Mouse (Mus musculus) limb, embryonic 10.5 days (tissue): ENCODE results near the gene Patl2. TPM values are rescaled to one million over a fixed set of nuclear protein-coding genes. Genes with fewer than 3 reads are reported as not detected.

Source experiments
- DNase-seq: peaks from one replicate; pipeline ENCODE4 v3.0.0-alpha.2; 2017; ENCODE audit warnings: low spot score
- H3K27ac ChIP-seq: fragments of 300-500 bp; sonication (generic); 2 replicates; pipeline ENCODE4 v1.5.1; 2016; ENCODE audit warnings: mild to moderate bottlenecking
- H3K27me3 ChIP-seq: fragments of 300-500 bp; sonication (generic); 2 replicates; pipeline ENCODE4 v1.6.1; 2016; ENCODE audit warnings: low read depth, mild to moderate bottlenecking; ENCODE audit not compliant: poor library complexity, severe bottlenecking
- H3K36me3 ChIP-seq: fragments of 300-500 bp; sonication (generic); 2 replicates; pipeline ENCODE4 v1.6.1; 2016; ENCODE audit warnings: mild to moderate bottlenecking, moderate library complexity
- H3K4me1 ChIP-seq: fragments of 300-500 bp; sonication (generic); 2 replicates; pipeline ENCODE4 v1.6.1; 2016
- H3K4me3 ChIP-seq: fragments of 300-500 bp; sonication (generic); 2 replicates; pipeline ENCODE4 v1.5.1; 2016; ENCODE audit warnings: mild to moderate bottlenecking, moderate library complexity
- H3K9me3 ChIP-seq: fragments of 300-500 bp; sonication (generic); replicated peaks from 2 replicates; pipeline ENCODE4 v1.6.1; 2016; ENCODE audit warnings: mild to moderate bottlenecking
- WGBS: fragments of 180-500 bp; shearing (Covaris S2); methylation state at CpG from one replicate; pipeline ENCODE4 v1.1.7; 2016; 5-methylcytosine and 5-hydroxymethylcytosine counted together
- polyA plus RNA-seq: library from polyadenylated mRNA; unstranded; fragments of >200 nt; fragmentation: Nextera tagmentation; extraction: Ambion mirVana; gene quantifications from 2 replicates; pipeline ENCODE4 v1.2.1, GENCODE M21; 2016

The Patl2 gene
- polyA plus RNA-seq, 1 experiment from 2014 or later = not detected

- Histone ChIP-seq H3K9me3 (no peaks in the 10 kb centered on the region), H3K36me3 (peaks cover 11% of the 10 kb centered on the region), H3K27ac (peak overlapping the region; percentile 87; the same call in 1 of the 2 replicates), H3K4me1 (peaks cover 8% of the 10 kb centered on the region; the same call in 1 of the 2 replicates), H3K4me3 (peak overlapping the region; percentile 79), H3K27me3 (no peaks in the 10 kb centered on the region)
- DNase-seq = no peak
- 42% methylated on average over 18 of the region's 18 CpGs for WGBS
These were observed 37.6 kb downstream of the Patl2 start for GRCm38 (mm10) chr2:122148242-122148917.

- Histone ChIP-seq H3K9me3 (no peaks in the 10 kb centered on the region), H3K36me3 (peaks cover 11% of the 10 kb centered on the region), H3K4me1 (peaks cover 8% of the 10 kb centered on the region; the same call in 1 of the 2 replicates), H3K4me3 (peak within 1 kb of the TSS; percentile 79), H3K27ac (peak within 1 kb of the TSS; percentile 87), H3K27me3 (no peaks in the 10 kb centered on the region)
- whole genome bisulfite sequencing = under 1% methylated on average over 40 of the region's 40 CpGs
- DNase-seq = peak; percentile 94
These were observed 38.3 kb downstream of the Patl2 start, which contains the start of gene B2m for GRCm38 (mm10) chr2:122147508-122148241. Gene B2m (plus strand): TSS chr2:122147686.

GRCm38 (mm10) chr2:122146687-122147086 is 39.3 kb downstream of the Patl2 start:
- no peaks in the 10 kb centered on the region for H3K27me3 ChIP-seq
- no peaks in the 10 kb centered on the region for H3K9me3 ChIP-seq
- WGBS = 82% methylated on average over 6 of the region's 6 CpGs
- H3K27ac ChIP-seq = no peak overlapping the region
- no peak overlapping the region for H3K4me3 ChIP-seq
- DNase-seq = no peak
- peaks cover 7% of the 10 kb centered on the region for H3K36me3 ChIP-seq
- peaks cover 8% of the 10 kb centered on the region; the same call in 1 of the 2 replicates for H3K4me1 ChIP-seq

- H3K36me3 ChIP-seq = no peaks in the 10 kb centered on the region
- H3K4me3 ChIP-seq = no peak overlapping the region
- no peak for DNase-seq
- 70% methylated on average over 4 of the region's 4 CpGs for whole genome bisulfite sequencing
- H3K27me3 ChIP-seq = no peaks in the 10 kb centered on the region
- H3K9me3 ChIP-seq = no peaks in the 10 kb centered on the region
- H3K4me1 ChIP-seq = peaks cover 8% of the 10 kb centered on the region; the same call in 1 of the 2 replicates
- H3K27ac ChIP-seq = no peak overlapping the region
These were observed 40.2 kb downstream of the Patl2 start for GRCm38 (mm10) chr2:122145756-122146155.

- DNase-seq = no peak
- Histone ChIP-seq H3K4me1 (0 out of 2 replicates have a peak, but pooled peaks cover 4% of the 10 kb centered on the region), H3K9me3 (no peaks in the 10 kb centered on the region), H3K4me3 (no peak overlapping the region), H3K27me3 (no peaks in the 10 kb centered on the region), H3K36me3 (no peaks in the 10 kb centered on the region), H3K27ac (no peak overlapping the region)
- 87% methylated on average over 3 of the region's 3 CpGs for WGBS
These were observed 42.9 kb downstream of the Patl2 start for GRCm38 (mm10) chr2:122143111-122143510.

- H3K4me1 ChIP-seq = no peaks in the 10 kb centered on the region
These were observed 44.5 kb downstream of the Patl2 start for GRCm38 (mm10) chr2:122141332-122141967.

GRCm38 (mm10) chr2:122140815-122141214 is 45.2 kb downstream of the Patl2 start:
- Histone ChIP-seq H3K27me3 (no peaks in the 10 kb centered on the region), H3K27ac (no peak overlapping the region), H3K36me3 (no peaks in the 10 kb centered on the region), H3K9me3 (no peaks in the 10 kb centered on the region), H3K4me3 (no peak overlapping the region), H3K4me1 (no peaks in the 10 kb centered on the region)
- 79% methylated on average over 2 of the region's 2 CpGs for WGBS
- no peak for DNase-seq

More at GRCm38 (mm10) chr2:122141332-122141967, 44.5 kb downstream of the Patl2 start:
- Histone ChIP-seq H3K4me3 (no peak overlapping the region), H3K27ac (no peak overlapping the region), H3K27me3 (no peaks in the 10 kb centered on the region), H3K36me3 (no peaks in the 10 kb centered on the region), H3K9me3 (no peaks in the 10 kb centered on the region)
- WGBS = 72% methylated on average over 5 of the region's 5 CpGs
- DNase-seq = no peak

GRCm38 (mm10) chr2:122137839-122138465 is 48.0 kb downstream of the Patl2 start:
- Histone ChIP-seq H3K27me3 (no peaks in the 10 kb centered on the region), H3K36me3 (no peaks in the 10 kb centered on the region), H3K9me3 (no peaks in the 10 kb centered on the region), H3K4me3 (no peak overlapping the region), H3K4me1 (no peaks in the 10 kb centered on the region), H3K27ac (no peak overlapping the region)
- 66% methylated on average over 5 of the region's 5 CpGs for WGBS
- DNase-seq = no peak

- no peaks in the 10 kb centered on the region for H3K27me3 ChIP-seq
- no peaks in the 10 kb centered on the region for H3K9me3 ChIP-seq
- no peaks in the 10 kb centered on the region for H3K4me1 ChIP-seq
- H3K4me3 ChIP-seq = no peak overlapping the region
- WGBS = 81% methylated on average over 2 of the region's 2 CpGs
- no peak for DNase-seq
- H3K27ac ChIP-seq = no peak overlapping the region
- no peaks in the 10 kb centered on the region for H3K36me3 ChIP-seq
These were observed 53.4 kb downstream of the Patl2 start for GRCm38 (mm10) chr2:122132618-122133017.

GRCm38 (mm10) chr2:122132078-122132477 is 53.9 kb downstream of the Patl2 start:
- no peak for DNase-seq
- Histone ChIP-seq H3K4me1 (no peaks in the 10 kb centered on the region), H3K9me3 (no peaks in the 10 kb centered on the region), H3K27me3 (no peaks in the 10 kb centered on the region), H3K36me3 (no peaks in the 10 kb centered on the region), H3K4me3 (no peak overlapping the region), H3K27ac (no peak overlapping the region)
- WGBS = 88% methylated on average over 2 of the region's 2 CpGs

GRCm38 (mm10) chr2:122127635-122128034 is 58.4 kb downstream of the Patl2 start:
- Histone ChIP-seq H3K9me3 (no peaks in the 10 kb centered on the region), H3K36me3 (no peaks in the 10 kb centered on the region), H3K4me3 (no peak overlapping the region), H3K4me1 (no peaks in the 10 kb centered on the region), H3K27me3 (no peaks in the 10 kb centered on the region), H3K27ac (no peak overlapping the region)
- no peak for DNase-seq
- 94% methylated on average over 4 of the region's 4 CpGs for WGBS

GRCm38 (mm10) chr2:122126765-122127347 is 59.1 kb downstream of the Patl2 start:
- no peak overlapping the region for H3K4me3 ChIP-seq
- no peaks in the 10 kb centered on the region for H3K27me3 ChIP-seq
- no peak overlapping the region for H3K27ac ChIP-seq
- H3K36me3 ChIP-seq = no peaks in the 10 kb centered on the region
- 63% methylated on average over 5 of the region's 5 CpGs for WGBS
- no peaks in the 10 kb centered on the region for H3K9me3 ChIP-seq
- no peaks in the 10 kb centered on the region for H3K4me1 ChIP-seq
- DNase-seq = no peak
